Mouse (Mus musculus) adrenal gland, adult (tissue): ENCODE measurements around the gene Plekhh3.

Source experiments
- DNase-seq, 2 experiments: peaks; one replicate each; pipeline ENCODE4 v3.0.0; 2022 to 2023; ENCODE audit warnings: low spot score in 1 of 2; ENCODE audit not compliant: inconsistent age in 2 of 2

Plekhh3 gene

GRCm38 (mm10) chr11:101187541-101187940 lies 16.4 kb upstream of the Plekhh3 start:
- no peak for DNase-seq

DNA sequence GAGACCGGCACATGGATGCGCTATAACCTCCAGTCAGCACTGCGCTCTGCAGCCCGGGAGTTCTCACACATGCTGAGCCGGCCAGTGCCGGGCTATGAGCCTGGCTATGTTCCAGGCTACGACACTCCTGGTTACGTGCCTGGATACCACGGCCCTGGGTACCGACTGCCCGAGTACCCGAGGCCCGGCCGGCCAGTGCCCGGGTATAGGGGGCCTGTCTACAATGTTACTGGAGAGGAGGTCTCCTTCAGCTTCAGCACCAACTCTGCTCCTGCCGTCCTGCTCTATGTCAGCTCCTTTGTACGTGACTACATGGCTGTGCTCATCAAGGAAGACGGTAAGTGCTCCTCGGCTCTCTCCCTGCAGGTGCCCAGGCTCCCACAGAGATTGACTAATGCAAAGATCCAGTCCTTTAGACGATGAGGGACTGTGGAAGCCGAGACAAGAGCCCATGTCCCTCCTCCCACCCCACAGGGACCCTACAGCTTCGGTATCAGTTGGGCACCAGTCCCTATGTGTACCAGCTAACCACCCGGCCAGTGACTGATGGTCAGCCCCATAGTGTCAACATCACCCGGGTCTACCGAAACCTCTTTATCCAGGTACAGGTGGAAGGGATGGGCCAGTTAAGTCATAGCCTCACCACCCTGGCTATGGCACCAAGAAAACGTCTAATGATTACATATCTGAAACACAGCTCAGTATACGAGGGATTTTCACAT lies 15.5 kb upstream of the Plekhh3 start:
- DNase-seq, result peak in 1 of 2 experiments; percentile 10

DNA sequence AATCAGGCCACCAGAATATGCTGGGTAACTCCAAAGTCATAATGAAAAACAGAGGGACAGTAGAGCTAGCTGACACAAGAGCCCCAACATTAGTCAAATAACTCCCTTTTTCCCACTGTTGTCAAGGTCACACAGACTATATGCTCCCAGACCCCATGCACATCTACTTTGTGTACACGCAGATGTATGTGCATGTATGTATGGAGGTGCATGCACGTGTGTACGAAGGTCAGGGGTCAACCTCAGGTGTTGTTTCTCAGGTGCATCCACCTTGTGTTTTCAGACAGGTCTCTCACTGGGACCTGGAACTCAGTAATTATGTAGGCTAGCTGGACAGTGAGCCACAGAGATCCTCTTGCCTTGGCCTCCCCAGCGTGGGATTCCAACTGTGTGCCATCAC lies 14.3 kb upstream of the Plekhh3 start:
- peak in 1 of 2 experiments; percentile 18 for DNase-seq

GRCm38 (mm10) chr11:101184984-101185383 lies 13.8 kb upstream of the Plekhh3 start:
- DNase-seq, result no peak

DNA sequence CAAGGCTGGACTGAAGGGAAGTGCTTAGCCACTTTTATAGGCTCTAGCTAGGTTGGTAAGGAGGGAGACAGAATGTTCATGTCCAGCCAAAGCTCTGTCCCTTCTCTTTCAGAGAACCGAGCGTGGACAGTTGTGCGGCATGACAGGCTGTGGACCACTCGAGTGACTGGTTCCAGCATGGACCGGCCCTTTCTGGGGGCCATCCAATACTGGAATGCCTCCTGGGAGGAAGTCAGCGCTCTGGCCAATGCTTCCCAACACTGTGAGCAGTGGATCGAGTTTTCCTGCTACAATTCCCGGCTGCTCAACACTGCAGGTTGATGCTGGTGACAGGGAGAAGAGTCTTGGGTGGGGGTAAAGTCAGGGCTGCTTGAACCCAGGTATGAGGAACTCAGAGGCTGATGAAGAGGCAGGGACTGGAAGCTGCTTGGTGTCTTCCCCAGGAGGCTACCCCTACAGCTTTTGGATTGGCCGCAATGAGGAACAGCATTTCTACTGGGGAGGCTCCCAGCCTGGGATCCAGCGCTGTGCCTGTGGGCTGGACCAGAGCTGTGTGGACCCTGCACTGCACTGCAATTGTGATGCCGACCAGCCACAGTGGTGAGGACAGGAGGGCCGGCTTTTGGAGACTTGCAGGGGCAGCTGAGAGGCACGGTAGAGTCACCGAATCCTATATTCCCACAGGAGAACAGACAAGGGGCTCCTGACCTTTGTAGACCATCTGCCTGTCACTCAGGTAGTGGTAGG lies 11.8 kb upstream of the Plekhh3 start:
- DNase-seq, result no peak

- DNase-seq, result no peak
These were observed 10.8 kb upstream of the Plekhh3 start for GRCm38 (mm10) chr11:101181961-101182360.

DNA sequence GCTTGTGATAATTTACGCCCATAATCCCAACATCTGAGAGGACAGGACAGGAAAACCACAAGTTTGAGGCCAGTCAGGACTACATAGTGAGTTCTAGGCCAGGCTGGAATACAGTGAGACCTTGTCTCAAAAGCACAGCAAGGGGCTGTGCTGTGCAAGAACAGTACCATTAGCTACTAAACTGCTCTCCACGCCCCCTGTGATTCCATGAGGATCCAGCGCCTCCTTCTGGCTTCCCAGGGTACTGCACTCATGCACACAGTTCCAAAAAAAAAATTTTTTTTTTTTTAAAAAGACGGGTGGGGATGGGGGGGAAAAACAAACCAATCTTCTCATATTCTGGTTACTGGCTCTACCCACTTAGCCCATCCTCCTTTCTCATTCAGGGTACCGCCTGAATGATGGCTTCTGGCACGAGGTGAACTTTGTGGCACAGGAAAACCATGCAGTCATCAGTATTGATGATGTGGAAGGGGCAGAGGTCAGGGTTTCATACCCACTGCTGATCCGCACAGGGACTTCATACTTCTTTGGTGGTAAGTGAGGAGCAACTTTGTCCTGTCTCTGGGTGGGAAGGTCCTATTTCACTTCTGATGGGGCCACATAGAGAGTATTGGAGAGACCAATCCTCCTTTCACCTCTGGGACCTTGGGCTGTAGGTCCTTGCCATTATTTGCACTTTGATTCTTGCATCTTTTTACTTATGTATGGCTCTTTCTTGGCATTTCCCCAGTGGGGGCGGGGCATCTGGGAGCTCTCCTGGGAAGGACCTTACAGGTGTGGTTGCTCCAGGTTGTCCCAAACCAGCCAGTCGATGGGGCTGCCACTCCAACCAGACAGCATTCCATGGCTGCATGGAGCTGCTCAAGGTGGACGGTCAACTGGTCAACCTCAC lies 9.9 kb upstream of the Plekhh3 start:
- peak in 1 of 2 experiments; percentile 88 for DNase-seq

- no peak for DNase-seq
These were observed 9.1 kb upstream of the Plekhh3 start for GRCm38 (mm10) chr11:101180261-101180660.

GRCm38 (mm10) chr11:101179306-101179705 lies 8.2 kb upstream of the Plekhh3 start:
- no peak for DNase-seq

DNA sequence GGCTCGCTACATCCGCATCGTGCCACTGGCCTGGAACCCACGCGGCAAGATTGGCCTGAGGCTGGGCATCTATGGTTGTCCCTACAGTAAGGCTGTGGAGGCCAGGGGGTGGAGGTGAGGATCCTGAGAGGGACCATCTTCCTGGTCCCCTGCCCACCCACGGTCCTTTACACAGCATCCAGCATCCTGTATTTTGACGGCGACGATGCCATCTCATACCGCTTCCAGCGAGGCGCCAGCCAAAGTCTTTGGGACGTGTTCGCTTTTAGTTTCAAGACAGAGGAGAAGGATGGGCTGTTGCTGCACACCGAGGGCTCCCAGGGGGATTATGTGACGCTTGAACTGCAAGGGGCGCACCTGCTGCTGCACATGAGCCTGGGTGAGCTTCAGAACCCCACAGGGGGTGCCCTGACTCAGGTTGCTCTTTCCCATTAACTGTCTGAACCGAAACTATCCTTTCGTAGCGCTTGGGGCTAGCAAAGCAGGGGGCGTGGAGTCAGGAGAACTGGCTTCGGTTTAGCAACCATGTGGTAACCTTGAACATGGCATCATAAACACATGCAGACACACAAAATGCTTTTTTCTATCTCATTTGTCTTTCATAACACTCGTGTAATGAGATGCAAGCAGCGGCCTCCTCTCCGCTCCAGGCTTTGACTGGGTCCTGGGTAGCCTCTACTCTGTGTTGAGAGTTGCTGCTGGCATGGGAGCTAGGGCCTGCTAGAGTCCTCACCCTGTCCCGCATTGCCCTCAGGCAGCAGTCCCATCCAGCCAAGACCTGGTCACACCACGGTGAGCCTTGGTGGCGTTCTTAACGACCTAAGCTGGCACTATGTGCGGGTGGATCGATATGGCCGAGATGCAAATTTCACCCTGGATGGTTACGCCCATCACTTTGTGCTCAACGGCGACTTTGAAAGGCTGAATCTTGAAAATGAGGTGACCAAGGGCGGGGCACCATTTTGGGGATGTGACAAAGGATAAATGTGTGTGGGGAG lies 7.2 kb upstream of the Plekhh3 start:
- peak in 1 of 2 experiments; percentile 33 for DNase-seq

GRCm38 (mm10) chr11:101176933-101177773 lies 6.0 kb upstream of the Plekhh3 start:
- peak in 1 of 2 experiments; percentile 80 for DNase-seq

- DNase-seq, result peak in 1 of 2 experiments; percentile 80
These were observed 5.1 kb upstream of the Plekhh3 start for GRCm38 (mm10) chr11:101176117-101176691.

- DNase-seq, result peak in 1 of 2 experiments; percentile 69
These were observed 4.5 kb upstream of the Plekhh3 start for GRCm38 (mm10) chr11:101175636-101176116.

DNA sequence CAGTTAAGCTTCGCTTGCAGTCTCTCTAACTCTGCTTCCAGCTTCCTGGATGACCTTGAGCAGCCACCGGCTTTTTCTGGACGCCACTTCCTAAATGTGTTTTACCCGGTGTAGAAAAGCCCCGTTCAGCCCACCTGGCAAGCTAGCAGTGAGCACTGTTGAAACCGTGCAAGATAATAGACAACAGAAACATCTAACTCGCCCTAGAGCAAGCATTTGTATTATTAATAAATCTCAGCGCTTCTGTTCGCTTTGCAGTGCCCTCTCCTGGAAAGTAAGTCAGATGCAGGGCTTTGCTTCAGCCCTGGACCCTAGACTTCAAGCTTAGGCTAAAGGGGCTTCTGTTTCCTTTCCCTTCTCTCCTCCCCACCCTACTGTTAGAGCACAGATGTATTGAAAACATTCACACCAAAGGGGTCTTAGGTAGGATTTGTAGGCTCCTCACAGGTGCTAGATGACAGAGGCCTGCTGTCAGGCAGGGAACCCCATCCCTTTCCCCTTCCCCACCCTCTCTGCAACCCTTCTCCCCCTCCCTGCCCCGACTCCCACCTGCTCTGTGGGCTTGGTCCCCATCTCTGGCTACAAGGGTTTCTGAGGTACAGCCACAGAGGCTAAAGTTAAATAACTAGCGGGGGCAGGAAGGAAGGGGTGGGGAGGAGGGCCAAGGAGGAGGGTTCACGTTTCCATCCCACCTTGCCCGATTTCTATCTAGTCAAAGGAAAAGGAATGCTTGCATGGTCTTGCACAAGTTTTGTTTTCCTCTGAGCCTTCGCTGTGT lies 3.9 kb upstream of the Plekhh3 start, which contains the start of gene Ccr10:
Gene Ccr10 (minus strand): TSS at position 593 of the 778 bp plus-strand sequence.
- peak in 1 of 2 experiments; percentile 81 for DNase-seq

GRCm38 (mm10) chr11:101174389-101174745 lies 3.2 kb upstream of the Plekhh3 start:
- DNase-seq, result peak in 1 of 2 experiments; percentile 74

DNA sequence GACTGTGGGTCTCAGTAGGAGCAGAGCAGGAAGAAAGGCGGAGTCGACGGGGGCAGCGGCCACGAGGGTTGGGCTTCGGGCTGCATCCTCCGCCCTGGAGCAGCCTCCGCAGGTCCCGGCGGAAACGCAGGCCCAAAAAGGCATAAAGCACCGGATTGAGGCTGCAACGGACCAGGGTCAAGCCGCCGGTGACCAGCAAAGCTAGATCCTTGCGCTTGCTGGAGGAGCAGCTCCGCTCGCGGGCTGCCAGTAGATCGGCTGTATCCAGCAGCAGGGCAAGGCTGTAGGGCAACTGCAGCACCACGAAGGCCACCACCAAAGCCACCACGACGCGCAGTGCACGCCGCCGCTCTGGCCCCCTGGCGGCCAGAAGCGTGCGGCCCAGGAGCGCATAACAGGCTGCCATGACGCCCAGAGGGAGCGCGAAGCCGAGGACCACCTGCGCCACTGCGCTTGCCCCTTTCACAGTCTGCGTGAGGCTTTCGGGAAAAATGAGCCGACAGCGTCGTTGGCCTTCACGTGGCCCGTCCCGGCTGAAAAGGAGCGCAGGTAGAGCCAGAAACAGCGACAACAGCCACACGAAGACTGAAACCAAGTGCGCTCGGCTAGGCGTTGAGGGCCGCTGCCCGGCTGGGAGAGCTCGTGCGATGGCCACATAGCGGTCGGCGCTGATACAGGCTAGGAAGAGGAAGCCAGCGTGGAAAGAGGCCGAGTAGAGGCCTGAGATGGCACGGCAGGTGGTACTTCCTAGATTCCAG lies 2.7 kb upstream of the Plekhh3 start:
- DNase-seq, result peak; percentile 86 to 94

DNA sequence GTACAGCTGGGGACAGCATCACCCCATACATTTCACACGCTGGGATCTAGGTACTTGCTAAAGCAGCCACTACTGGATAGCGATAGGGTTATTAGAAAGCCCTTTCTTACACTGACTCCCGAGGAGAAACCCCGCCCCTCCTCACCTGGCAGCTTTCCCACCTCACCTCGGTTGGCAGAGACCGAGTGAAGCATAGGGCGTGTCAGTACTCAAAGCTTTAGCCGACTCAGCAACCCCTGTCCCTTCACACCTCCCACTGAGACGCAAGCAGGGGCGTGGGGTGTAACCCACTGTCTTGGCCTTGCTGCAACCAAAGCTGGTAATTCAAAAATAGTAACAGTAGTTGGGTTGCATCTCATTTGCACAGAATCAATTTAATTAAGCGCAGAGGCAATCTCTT lies 2.0 kb upstream of the Plekhh3 start:
- peak; percentile 62 to 77 for DNase-seq
